Mouse (Mus musculus) CH12.LX (cell line): ENCODE results near the gene Zic1. TPM values are rescaled to one million over a fixed set of nuclear protein-coding genes. Genes with fewer than 3 reads are reported as not detected.

Experiments
- DNase-seq: peaks from one replicate; pipeline ENCODE4 v3.0.0-alpha.2; 2013; ENCODE audit errors: extremely low read depth
- H3K27ac ChIP-seq: 2 replicates; pipeline ENCODE4 v1.5.1; 2012; ENCODE audit warnings: low read depth, mild to moderate bottlenecking, control low read depth, moderate library complexity; ENCODE audit not compliant: insufficient read depth
- H3K27me3 ChIP-seq: replicated peaks from 2 replicates; pipeline ENCODE3; 2012; ENCODE audit warnings: inconsistent platforms
- H3K36me3 ChIP-seq, 2 experiments: replicated peaks in 1 of 2; 2 replicates each; pipeline versions ENCODE3 to v1.6.1; 2012; ENCODE audit warnings: inconsistent platforms in 1 of 2, low read length in 1 of 2, mild to moderate bottlenecking in 1 of 2, mixed read lengths in 1 of 2, moderate library complexity in 1 of 2; ENCODE audit not compliant: control insufficient read depth in 1 of 2, insufficient read depth in 1 of 2
- H3K4me1 ChIP-seq, 2 experiments: 2 replicates each; pipeline ENCODE4 v1.6.1; 2012; ENCODE audit warnings: inconsistent platforms in 1 of 2, moderate library complexity in 1 of 2; ENCODE audit not compliant: insufficient read depth in 2 of 2, control insufficient read depth in 1 of 2
- H3K4me2 ChIP-seq: 2 replicates; pipeline ENCODE4 v1.6.1; 2012; ENCODE audit warnings: low read depth, mild to moderate bottlenecking, control low read depth; ENCODE audit not compliant: poor library complexity, insufficient read depth, severe bottlenecking
- H3K4me3 ChIP-seq, 3 experiments: fragments of 150-350 bp in 1 of 3; sonication (generic) in 1 of 3; replicated peaks in 1 of 3; 2 replicates each; pipeline versions ENCODE3 to v1.5.1; 2011 to 2012; ENCODE audit warnings: low read depth in 2 of 3, low read length in 2 of 3, mild to moderate bottlenecking in 2 of 3, moderate library complexity in 2 of 3, control low read depth in 1 of 3, improper control_type of control experiment in 1 of 3, inconsistent platforms in 1 of 3, mixed read lengths in 1 of 3; ENCODE audit not compliant: poor library complexity in 1 of 3
- H3K79me2 ChIP-seq: replicated peaks from 2 replicates; pipeline ENCODE4 v1.6.1; 2012; ENCODE audit warnings: mild to moderate bottlenecking, moderate library complexity; ENCODE audit not compliant: control insufficient read depth, poor library complexity, insufficient read depth, severe bottlenecking; ENCODE audit errors: extremely low read depth
- H3K9ac ChIP-seq: 2 replicates; pipeline ENCODE4 v1.6.1; 2012; ENCODE audit warnings: low read depth, mild to moderate bottlenecking, control low read depth, moderate library complexity; ENCODE audit not compliant: insufficient read depth
- H3K9me3 ChIP-seq: replicated peaks from 2 replicates; pipeline ENCODE3; 2012; ENCODE audit warnings: low read length, inconsistent platforms, mixed read lengths
- CHD1 ChIP-seq: IDR thresholded peaks from 2 replicates; pipeline ENCODE4 v1.6.1; 2012; ENCODE audit warnings: low read depth, low read length, improper control_type of control experiment, inconsistent platforms
- CHD2 ChIP-seq: IDR thresholded peaks from 2 replicates; pipeline ENCODE4 v1.6.1; 2011; ENCODE audit warnings: low read length, improper control_type of control experiment
- E2F4 ChIP-seq: IDR thresholded peaks from 2 replicates; pipeline ENCODE4 v1.6.1; 2011; ENCODE audit warnings: low read depth, low read length, improper control_type of control experiment; ENCODE audit not compliant: insufficient replicate concordance
- ELF1 ChIP-seq: IDR thresholded peaks from 2 replicates; pipeline ENCODE4 v1.6.1; 2014; ENCODE audit warnings: low read depth, mild to moderate bottlenecking, inconsistent platforms, low read length, improper control_type of control experiment
- GABPA ChIP-seq: IDR thresholded peaks from 2 replicates; pipeline ENCODE4 v1.6.1; 2012; ENCODE audit warnings: low read depth, low read length, improper control_type of control experiment, inconsistent platforms; ENCODE audit not compliant: insufficient replicate concordance
- IRF4 ChIP-seq: IDR thresholded peaks from 2 replicates; pipeline ENCODE4 v1.6.1; 2014; ENCODE audit warnings: low read depth, mild to moderate bottlenecking, inconsistent platforms, low read length, improper control_type of control experiment
- JUN ChIP-seq: IDR thresholded peaks from 2 replicates; pipeline ENCODE4 v1.6.1; 2011; ENCODE audit warnings: low read depth, mild to moderate bottlenecking, low read length, improper control_type of control experiment, moderate library complexity; ENCODE audit not compliant: insufficient read depth
- JUND ChIP-seq: conservative IDR thresholded peaks from 2 replicates; pipeline ENCODE4 v1.6.1; 2011; ENCODE audit warnings: low read depth, low read length, improper control_type of control experiment
- MAFK ChIP-seq: IDR thresholded peaks from 2 replicates; pipeline ENCODE4 v1.6.1; 2011; ENCODE audit warnings: low read length, improper control_type of control experiment; ENCODE audit not compliant: insufficient replicate concordance
- MAZ ChIP-seq: IDR thresholded peaks from 2 replicates; pipeline ENCODE4 v1.6.1; 2012; ENCODE audit warnings: low read depth, mild to moderate bottlenecking, inconsistent platforms, low read length, improper control_type of control experiment, moderate library complexity
- MYC ChIP-seq: IDR thresholded peaks from 2 replicates; pipeline ENCODE4 v1.6.1; 2011; ENCODE audit warnings: low read depth, mild to moderate bottlenecking, improper control_type of control experiment, low read length
- NRF1 ChIP-seq: IDR thresholded peaks from 2 replicates; pipeline ENCODE4 v1.6.1; 2014; ENCODE audit warnings: low read depth, mild to moderate bottlenecking, inconsistent platforms, low read length, improper control_type of control experiment, moderate library complexity
- POLR2A ChIP-seq: IDR thresholded peaks from 2 replicates; pipeline ENCODE4 v1.6.1; 2011; ENCODE audit warnings: low read depth, mild to moderate bottlenecking, improper control_type of control experiment, low read length
- SMC3 ChIP-seq: IDR thresholded peaks from 2 replicates; pipeline ENCODE4 v1.6.1; 2011; ENCODE audit warnings: low read depth, low read length, improper control_type of control experiment
- TCF12 ChIP-seq: IDR thresholded peaks from 2 replicates; pipeline ENCODE4 v1.6.1; 2014; ENCODE audit warnings: low read depth, mild to moderate bottlenecking, inconsistent platforms, low read length, improper control_type of control experiment
- ZC3H11A ChIP-seq: IDR thresholded peaks from 2 replicates; pipeline ENCODE4 v1.6.1; 2012; ENCODE audit warnings: low read depth, mild to moderate bottlenecking, inconsistent platforms, low read length, improper control_type of control experiment
- dilution Hi-C: fragments of 300-500 bp; cut with MboI; formaldehyde crosslinking; loops from 2 replicates; pipeline ENCODE4 v1.14.3; 2020; ENCODE audit warnings: low sequenced_read_pairs; ENCODE audit not compliant: extremely low pct_unique_long_range_greater_than_20kb, extremely low pct_ligation_motif_present
- in situ Hi-C: fragments of 300-500 bp; cut with MboI; formaldehyde crosslinking; loops from 3 replicates; pipeline ENCODE4 v1.14.3; 2019; ENCODE audit warnings: low sequenced_read_pairs, low pct_ligation_motif_present, low pct_unique_long_range_greater_than_20kb, mixed read lengths
- polyA plus RNA-seq: library from polyadenylated mRNA; unstranded; fragments of >175 nt; gene quantifications from 2 replicates; pipeline ENCODE4 v1.2.1, GENCODE M21; 2012; ENCODE audit warnings: low read depth; ENCODE audit not compliant: insufficient read length
- total RNA-seq, 2 experiments: library from RNA; depleted of rRNA; stranded (reverse); fragments of 300-350 nt in 1 of 2; fragments of >200 nt in 1 of 2; gene quantifications; 2 replicates each; pipeline ENCODE4 v1.2.3; 2012 to 2014

Gene Zic1
- total and polyA plus RNA-seq, 3 experiments: not detected

DNA sequence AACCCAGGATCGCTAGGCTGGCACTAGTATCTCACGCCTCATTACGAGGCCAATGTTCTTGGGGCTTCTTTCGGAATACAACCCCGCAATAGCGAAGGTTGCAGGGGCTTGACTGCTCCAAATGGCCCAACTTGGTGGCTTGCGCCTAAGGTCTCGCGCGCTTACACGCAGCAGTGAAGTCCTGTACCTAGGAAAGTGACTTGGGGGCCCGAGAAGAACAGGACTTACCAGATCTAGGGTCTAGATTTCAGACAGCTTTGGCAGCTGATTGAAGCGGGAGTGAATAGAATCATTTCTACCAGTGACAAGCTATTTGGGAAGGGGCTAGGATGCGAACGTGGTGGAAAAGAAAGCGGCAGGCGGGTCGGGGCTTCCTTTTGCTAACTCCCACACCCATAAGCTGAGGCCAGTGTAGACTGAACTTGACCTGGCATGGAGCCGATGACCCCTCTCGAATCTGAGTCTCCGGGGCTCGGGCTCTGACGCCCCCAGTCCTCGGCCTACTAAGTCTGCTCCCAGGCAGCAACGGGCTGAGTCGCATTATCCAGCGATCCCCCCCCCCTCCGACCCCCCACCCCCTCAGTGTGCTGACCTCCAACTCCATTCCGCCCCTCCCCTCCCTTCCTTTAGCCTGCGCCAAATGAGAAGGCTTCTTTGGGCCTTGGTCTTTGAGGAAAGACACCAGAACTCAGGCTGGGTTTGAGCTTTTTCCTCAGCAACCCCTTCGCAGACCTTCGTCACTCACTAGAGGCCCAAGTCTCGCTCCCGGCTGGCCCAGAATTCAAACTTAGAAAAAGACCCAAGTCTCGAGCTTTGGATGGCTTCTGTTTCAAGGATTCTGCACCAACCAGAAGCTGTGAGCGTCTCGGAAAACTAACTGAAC, 11.8 kb downstream of the Zic1 start:
- Histone ChIP-seq H3K27me3 (no peaks in the 10 kb centered on the region), H3K4me2 (no peak overlapping the region), H3K9ac (no peak overlapping the region), H3K36me3 (no peaks in the 10 kb centered on the region), H3K4me1 (no peaks in the 10 kb centered on the region), H3K4me3 (no peak overlapping the region), H3K9me3 (peaks cover 41% of the 10 kb centered on the region), H3K27ac (no peak overlapping the region), H3K79me2 (no peaks in the 10 kb centered on the region)
- DNase-seq: no peak
- in situ Hi-C loops: no loop called here
- dilution Hi-C loops: no loop called here
- TF ChIP-seq IRF4 (no peak), MYC (no peak), TCF12 (no peak), NRF1 (no peak), ZC3H11A (no peak), CHD1 (no peak), ELF1 (no peak), MAFK (no peak), SMC3 (no peak), MAZ (no peak), JUND (no peak), E2F4 (no peak), POLR2A (no peak), GABPA (no peak), JUN (no peak)

DNA sequence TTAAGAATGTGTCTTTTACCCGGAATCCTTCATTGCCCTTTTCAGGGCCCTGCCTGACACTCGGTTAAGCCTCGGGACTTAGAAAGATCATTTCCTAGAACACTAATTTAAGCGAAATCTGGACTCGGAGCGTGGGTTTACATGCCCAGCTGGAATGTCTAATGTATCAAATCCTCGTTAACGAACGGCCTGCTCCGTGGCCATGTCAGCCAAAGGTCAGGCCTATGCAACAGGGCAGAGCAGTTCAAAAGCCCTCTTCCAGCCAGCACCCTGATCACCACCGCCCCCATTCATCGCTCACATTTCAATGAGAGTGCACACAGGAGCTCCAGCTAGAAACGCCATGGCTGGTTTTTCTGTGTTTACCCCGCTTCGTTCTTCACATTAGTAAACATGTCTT, 12.8 kb downstream of the Zic1 start:
- H3K79me2 ChIP-seq: no peaks in the 10 kb centered on the region
- TF ChIP-seq CHD2 (no peak), TCF12 (no peak)
- TF ChIP-seq, all 38 proteins: peak for 0
- peaks cover 41% of the 10 kb centered on the region for H3K9me3 ChIP-seq
- no peak overlapping the region for H3K4me3 ChIP-seq
- dilution Hi-C loops (no loop called here), in situ Hi-C loops (no loop called here)
- H3K9ac ChIP-seq: no peak overlapping the region
- no peaks in the 10 kb centered on the region for H3K27me3 ChIP-seq
- H3K27ac ChIP-seq: no peak overlapping the region
- DNase-seq: no peak
- no peaks in the 10 kb centered on the region for H3K4me1 ChIP-seq
- no peak overlapping the region for H3K4me2 ChIP-seq
- H3K36me3 ChIP-seq: no peaks in the 10 kb centered on the region
